Mouse (Mus musculus) WW6 (cell line): ENCODE data around the gene Tango6.
"Not testable (repeated sequence)": the region's sequence is repeated elsewhere in the genome, so short reads cannot be mapped to it uniquely, and the experiment has no call there.

Experiments
- DNase-seq: peaks from one replicate; pipeline ENCODE4 v3.0.0-alpha.2; 2013; ENCODE audit warnings: low read depth, low spot score

Tango6 gene

GRCm38 (mm10) chr8:106871931-106872371, 189.1 kb downstream of the Tango6 start:
- no peak for DNase-seq

- DNase-seq = no peak
Observed at GRCm38 (mm10) chr8:106872454-106873034, 189.7 kb downstream of the Tango6 start.

GRCm38 (mm10) chr8:106880121-106880707, 197.3 kb downstream of the Tango6 start:
- DNase-seq = no peak

- not testable (repeated sequence) for DNase-seq
Observed at GRCm38 (mm10) chr8:106884094-106884493, 201.2 kb downstream of the Tango6 start.

- DNase-seq = not testable (repeated sequence)
Observed at GRCm38 (mm10) chr8:106884826-106885400, 202.0 kb downstream of the Tango6 start.

- no peak for DNase-seq
Observed at GRCm38 (mm10) chr8:106887336-106888189, 204.7 kb downstream of the Tango6 start.

GRCm38 (mm10) chr8:106888803-106889202, 205.9 kb downstream of the Tango6 start:
- no peak for DNase-seq

GRCm38 (mm10) chr8:106892210-106892805, 209.4 kb downstream of the Tango6 start:
- DNase-seq = no peak

GRCm38 (mm10) chr8:106892806-106893451, 210.1 kb downstream of the Tango6 start:
- DNase-seq = no peak

GRCm38 (mm10) chr8:106893481-106894156, 210.8 kb downstream of the Tango6 start, which contains the start of gene Utp4:
Utp4 (plus strand) TSS chr8:106893636.
- DNase-seq = peak; percentile 80

GRCm38 (mm10) chr8:106899473-106899872, 216.6 kb downstream of the Tango6 start:
- no peak for DNase-seq
